Mouse (Mus musculus): Measurements from ENCODE around the gene Abcb8. TPM values are rescaled to one million over a fixed set of nuclear protein-coding genes. Genes with fewer than 3 reads are reported as not detected.

Gene Abcb8
- polyA plus RNA-seq, 1 experiment from 2014 or later = 54.4 TPM

DNA sequence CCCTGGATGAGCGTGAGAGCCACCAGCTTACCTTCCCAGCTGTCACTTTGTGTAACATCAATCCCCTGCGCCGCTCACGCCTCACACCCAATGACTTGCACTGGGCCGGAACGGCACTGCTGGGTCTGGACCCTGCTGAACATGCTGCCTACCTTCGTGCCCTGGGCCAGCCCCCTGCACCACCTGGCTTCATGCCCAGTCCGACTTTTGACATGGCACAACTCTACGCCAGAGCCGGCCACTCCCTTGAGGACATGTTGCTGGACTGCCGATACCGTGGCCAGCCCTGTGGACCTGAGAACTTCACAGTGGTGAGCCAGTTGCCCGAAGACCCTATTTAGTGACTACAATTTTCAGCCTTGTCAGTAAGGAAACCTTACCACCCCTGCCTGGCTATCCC is 20.5 kb downstream of the Abcb8 start:
- no peak overlapping the region for H3K4me2 ChIP-seq
- H3K9ac ChIP-seq = no peak overlapping the region
- peaks cover 23% of the 10 kb centered on the region for H3K27me3 ChIP-seq
- peaks cover 3% of the 10 kb centered on the region; the same call in 1 of the 2 replicates for H3K36me3 ChIP-seq
- no peak overlapping the region for H3K27ac ChIP-seq
- H3K4me1 ChIP-seq (replicated peaks) = peaks cover 17% of the 10 kb centered on the region; the same call in 1 of the 2 replicates
- 75% methylated on average over 13 of the region's 13 CpGs for WGBS
- ATAC-seq (replicated peaks; ENCODE audit: insufficient number of reproducible peaks, insufficient read depth, low FRiP score, low read depth) = no peak
- H3K9me3 ChIP-seq (replicated peaks) = no peaks in the 10 kb centered on the region
- no peak overlapping the region for H3K4me3 ChIP-seq

DNA sequence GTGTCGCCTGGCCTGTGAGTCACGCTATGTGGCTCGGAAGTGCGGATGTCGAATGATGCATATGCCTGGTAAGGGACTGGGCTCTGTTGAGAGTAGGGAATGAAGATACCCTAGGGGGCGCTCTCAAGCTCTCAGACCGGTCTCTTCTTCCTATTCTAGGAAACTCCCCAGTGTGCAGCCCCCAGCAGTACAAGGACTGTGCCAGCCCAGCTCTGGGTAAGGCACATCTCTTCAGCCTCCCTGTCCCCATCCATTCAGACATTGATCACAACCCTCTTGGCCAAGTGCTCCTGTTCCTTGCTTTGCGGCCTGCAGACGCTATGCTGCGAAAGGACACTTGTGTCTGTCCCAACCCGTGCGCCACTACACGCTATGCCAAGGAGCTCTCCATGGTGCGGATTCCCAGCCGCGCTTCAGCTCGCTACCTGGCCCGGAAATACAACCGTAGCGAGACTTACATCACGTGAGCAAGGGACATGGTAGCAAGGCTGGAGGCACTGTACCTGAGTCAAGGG is 22.8 kb downstream of the Abcb8 start:
- Histone ChIP-seq H3K27ac (no peak overlapping the region), H3K27me3 (peaks cover 23% of the 10 kb centered on the region), H3K36me3 (peaks cover 12% of the 10 kb centered on the region; the same call in 1 of the 2 replicates), H3K9ac (no peak overlapping the region), H3K4me1 (replicated peaks) (peaks cover 17% of the 10 kb centered on the region; the same call in 1 of the 2 replicates), H3K4me2 (peak overlapping the region; percentile 18; the same call in 1 of the 2 replicates), H3K4me3 (no peak overlapping the region), H3K9me3 (replicated peaks) (no peaks in the 10 kb centered on the region)
- peak; percentile 43 for ATAC-seq (replicated peaks; ENCODE audit: insufficient number of reproducible peaks, insufficient read depth, low FRiP score, low read depth)
- 3% methylated on average over 21 of the region's 21 CpGs for WGBS

DNA sequence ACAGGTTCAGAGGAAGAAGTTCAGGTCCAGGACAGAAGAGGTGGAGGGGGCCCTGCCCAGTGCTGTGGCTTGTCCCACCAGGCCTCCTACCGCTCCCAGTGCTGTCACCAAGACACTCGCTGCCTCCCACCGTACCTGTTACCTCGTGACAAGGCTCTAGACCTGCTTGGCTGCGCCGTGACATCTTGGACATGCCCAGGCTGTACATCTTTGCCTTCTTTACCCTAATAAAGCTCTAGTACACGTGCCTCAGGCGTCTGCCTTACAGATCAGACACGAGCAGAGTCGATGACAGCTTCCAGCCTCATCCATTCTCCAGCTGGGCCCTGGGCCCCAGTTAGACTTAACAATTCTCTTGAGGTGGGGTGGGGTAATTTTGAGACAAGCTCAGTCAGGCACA is 24.1 kb downstream of the Abcb8 start:
- Histone ChIP-seq H3K36me3 (peaks cover 12% of the 10 kb centered on the region; the same call in 1 of the 2 replicates), H3K4me1 (replicated peaks) (peaks cover 21% of the 10 kb centered on the region), H3K4me3 (no peak overlapping the region), H3K9me3 (replicated peaks) (no peaks in the 10 kb centered on the region), H3K27me3 (peaks cover 22% of the 10 kb centered on the region), H3K4me2 (no peak overlapping the region), H3K9ac (no peak overlapping the region), H3K27ac (no peak overlapping the region)
- WGBS = 81% methylated on average over 10 of the region's 10 CpGs
- ATAC-seq (replicated peaks; ENCODE audit: insufficient number of reproducible peaks, insufficient read depth, low FRiP score, low read depth) = no peak

GRCm38 (mm10) chr5:24420381-24420780 is 26.9 kb downstream of the Abcb8 start:
- no peaks in the 10 kb centered on the region for H3K9me3 ChIP-seq (replicated peaks)
- WGBS = 85% methylated on average over 9 of the region's 9 CpGs
- ATAC-seq (replicated peaks; ENCODE audit: insufficient number of reproducible peaks, insufficient read depth, low FRiP score, low read depth) = no peak

GRCm38 (mm10) chr5:24423129-24424003 is 29.9 kb downstream of the Abcb8 start, which contains the start of the genes Cdk5 and Slc4a2:
Cdk5 (minus strand) TSS chr5:24423530.
Slc4a2 (plus strand) TSS chr5:24423837.
- Histone ChIP-seq H3K4me1 (replicated peaks) (peaks cover 46% of the 10 kb centered on the region), H3K27ac (peak within 1 kb of the TSS; percentile 95), H3K27me3 (no peaks in the 10 kb centered on the region), H3K9me3 (replicated peaks) (no peaks in the 10 kb centered on the region), H3K4me2 (peak within 1 kb of the TSS; percentile 87), H3K9ac (peak within 1 kb of the TSS; percentile 74), H3K4me3 (peak within 1 kb of the TSS; percentile 82), H3K36me3 (peaks cover 12% of the 10 kb centered on the region; the same call in 1 of the 2 replicates)
- under 1% methylated on average over 46 of the region's 46 CpGs for WGBS
- peak; percentile 88 for ATAC-seq (replicated peaks; ENCODE audit: insufficient number of reproducible peaks, insufficient read depth, low FRiP score, low read depth)

More at GRCm38 (mm10) chr5:24420381-24420780, 26.9 kb downstream of the Abcb8 start:
- Histone ChIP-seq H3K27ac (no peak overlapping the region), H3K36me3 (peaks cover 12% of the 10 kb centered on the region; the same call in 1 of the 2 replicates), H3K9ac (no peak overlapping the region), H3K4me1 (replicated peaks) (peaks cover 26% of the 10 kb centered on the region), H3K4me2 (no peak overlapping the region), H3K4me3 (no peak overlapping the region), H3K27me3 (peaks cover under 1% of the 10 kb centered on the region; the same call in 1 of the 2 replicates)

- no peaks in the 10 kb centered on the region for H3K9me3 ChIP-seq (replicated peaks)
- H3K9ac ChIP-seq = peak overlapping the region; percentile 71
- H3K27ac ChIP-seq = peak overlapping the region; percentile 95
- H3K4me2 ChIP-seq = peak overlapping the region; percentile 87
- WGBS = 12% methylated on average over 21 of the region's 21 CpGs
- no peaks in the 10 kb centered on the region for H3K27me3 ChIP-seq
- peaks cover 51% of the 10 kb centered on the region for H3K4me1 ChIP-seq (replicated peaks)
- H3K4me3 ChIP-seq = peak overlapping the region; percentile 82
- peaks cover 9% of the 10 kb centered on the region; the same call in 1 of the 2 replicates for H3K36me3 ChIP-seq
- no peak; the same call in 1 of the 2 replicates for ATAC-seq (replicated peaks; ENCODE audit: insufficient number of reproducible peaks, insufficient read depth, low FRiP score, low read depth)
These were observed 30.7 kb downstream of the Abcb8 start for GRCm38 (mm10) chr5:24424004-24424781.

DNA sequence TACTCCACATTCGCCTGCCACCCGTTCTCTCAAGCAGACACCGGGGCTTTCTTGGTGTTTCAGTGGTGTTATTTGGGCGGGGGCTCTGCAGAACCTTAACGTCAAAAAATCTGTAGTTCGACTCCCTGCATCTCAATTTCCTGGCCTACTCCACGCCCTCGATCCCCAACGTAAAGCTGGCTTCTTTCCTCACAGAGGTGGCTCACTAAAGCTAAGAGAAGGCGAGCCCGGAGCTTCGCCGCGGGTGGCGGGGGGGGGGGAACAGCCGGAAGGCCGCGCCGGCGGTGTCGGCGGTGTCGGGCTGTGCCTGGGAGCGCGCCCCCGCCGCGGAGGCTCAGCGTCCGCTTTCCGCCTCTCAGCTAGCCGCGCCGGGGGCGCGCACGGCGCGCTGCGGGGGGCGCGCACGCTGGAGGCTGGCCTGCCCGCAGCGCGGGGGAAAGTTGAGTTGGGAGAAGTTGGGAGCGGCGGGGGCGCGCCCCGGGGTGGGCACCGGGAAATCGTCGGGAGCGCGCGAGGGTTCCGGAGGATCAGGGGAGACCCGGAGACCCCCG is 31.5 kb downstream of the Abcb8 start:
- Histone ChIP-seq H3K27me3 (no peaks in the 10 kb centered on the region), H3K27ac (peak overlapping the region; percentile 95), H3K4me1 (replicated peaks) (peaks cover 51% of the 10 kb centered on the region), H3K4me2 (peak overlapping the region; percentile 87), H3K4me3 (peak overlapping the region; percentile 82), H3K9me3 (replicated peaks) (no peaks in the 10 kb centered on the region), H3K36me3 (peaks cover 7% of the 10 kb centered on the region), H3K9ac (peak overlapping the region; percentile 71)
- peak; percentile 50 for ATAC-seq (replicated peaks; ENCODE audit: insufficient number of reproducible peaks, insufficient read depth, low FRiP score, low read depth)
- WGBS = 2% methylated on average over 56 of the region's 60 CpGs

DNA sequence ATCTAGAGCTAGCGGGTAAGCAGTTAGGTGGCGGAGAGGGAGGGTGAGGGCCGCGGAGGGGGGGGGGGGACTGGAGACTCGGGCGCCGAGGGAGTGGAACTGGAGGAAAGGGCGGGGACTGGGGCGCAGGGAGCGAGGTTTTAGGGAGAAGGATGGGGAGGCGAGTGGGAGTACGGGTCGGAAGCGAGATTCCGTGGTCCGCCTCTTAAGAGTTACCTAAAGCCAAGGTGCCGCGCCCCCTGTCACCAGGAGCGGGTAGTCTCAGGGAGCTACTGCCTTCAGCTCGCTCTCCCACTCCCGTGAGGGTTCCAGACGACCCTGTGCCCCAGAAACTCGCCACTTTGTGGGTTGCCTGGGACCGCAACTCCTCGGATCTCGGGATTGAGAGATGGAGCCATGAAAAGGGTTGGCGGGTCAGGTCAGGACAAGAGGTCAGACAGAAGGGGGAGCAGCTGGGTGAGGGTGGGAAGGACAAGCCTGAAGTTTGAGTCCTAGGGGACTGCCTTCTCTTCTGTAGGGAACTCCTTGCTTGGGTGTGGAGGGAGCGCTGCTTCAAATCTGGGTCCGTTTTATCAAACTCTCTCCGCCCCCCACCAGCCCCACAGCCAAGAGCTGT is 32.1 kb downstream of the Abcb8 start:
- H3K27ac ChIP-seq = peak overlapping the region; percentile 95
- H3K27me3 ChIP-seq = no peaks in the 10 kb centered on the region
- H3K4me3 ChIP-seq = peak overlapping the region; percentile 82
- H3K36me3 ChIP-seq = peaks cover 12% of the 10 kb centered on the region
- peak overlapping the region; percentile 71 for H3K9ac ChIP-seq
- peaks cover 51% of the 10 kb centered on the region for H3K4me1 ChIP-seq (replicated peaks)
- no peaks in the 10 kb centered on the region for H3K9me3 ChIP-seq (replicated peaks)
- WGBS = under 1% methylated on average over 29 of the region's 30 CpGs
- H3K4me2 ChIP-seq = peak overlapping the region; percentile 87
- peak; percentile 4; the same call in 1 of the 2 replicates for ATAC-seq (replicated peaks; ENCODE audit: insufficient number of reproducible peaks, insufficient read depth, low FRiP score, low read depth)

- Histone ChIP-seq H3K36me3 (peaks cover 17% of the 10 kb centered on the region), H3K4me3 (peak overlapping the region; percentile 82), H3K9ac (peak overlapping the region; percentile 71), H3K4me1 (replicated peaks) (peaks cover 51% of the 10 kb centered on the region), H3K27me3 (no peaks in the 10 kb centered on the region), H3K4me2 (peak overlapping the region; percentile 87), H3K9me3 (replicated peaks) (no peaks in the 10 kb centered on the region), H3K27ac (peak overlapping the region; percentile 95; the same call in 1 of the 2 replicates)
- ATAC-seq (replicated peaks; ENCODE audit: insufficient number of reproducible peaks, insufficient read depth, low FRiP score, low read depth) = no peak
- WGBS = 2% methylated on average over 10 of the region's 10 CpGs
These were observed 32.6 kb downstream of the Abcb8 start for GRCm38 (mm10) chr5:24426037-24426432.

DNA sequence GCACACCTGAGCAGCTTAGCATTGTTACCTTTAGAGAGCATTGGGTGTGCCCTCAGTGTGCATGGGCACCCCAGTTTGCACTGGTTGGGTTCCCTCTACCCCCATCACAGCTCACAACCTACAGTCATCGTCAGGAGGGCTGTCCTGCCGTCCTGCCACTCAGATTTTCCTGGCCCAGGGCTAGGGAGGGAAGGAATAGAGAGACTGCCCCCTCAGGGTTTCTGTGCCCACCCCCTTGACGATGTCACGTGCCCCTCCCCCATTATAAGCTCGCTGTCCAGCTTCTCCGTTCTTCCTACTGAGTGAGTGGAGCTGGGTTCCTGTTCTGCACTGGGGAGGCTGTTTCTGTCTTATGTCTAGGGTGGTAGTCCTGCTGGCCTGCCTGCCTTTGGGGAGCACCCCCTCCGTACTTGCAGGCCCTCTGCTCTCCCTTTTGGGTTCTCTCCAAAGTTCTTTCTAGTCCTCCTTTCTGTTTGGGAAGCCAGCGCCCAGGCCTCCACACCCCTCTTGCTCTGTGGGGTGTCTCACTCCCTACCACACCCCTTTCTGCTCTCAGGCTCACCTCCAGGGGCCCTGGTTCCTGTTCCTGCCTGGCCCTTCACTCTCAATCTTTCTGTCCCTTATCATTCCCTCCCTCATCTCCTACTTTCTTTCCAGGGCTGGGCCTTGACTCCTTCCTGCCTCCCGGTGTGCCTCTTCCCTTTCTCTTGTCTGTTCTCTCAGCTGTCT is 33.3 kb downstream of the Abcb8 start:
- Histone ChIP-seq H3K4me3 (peak overlapping the region; percentile 82), H3K4me2 (peak overlapping the region; percentile 87), H3K9ac (peak overlapping the region; percentile 8; the same call in 1 of the 2 replicates), H3K36me3 (peaks cover 23% of the 10 kb centered on the region), H3K27me3 (no peaks in the 10 kb centered on the region), H3K4me1 (replicated peaks) (peaks cover 51% of the 10 kb centered on the region), H3K27ac (0 out of 2 replicates have a peak overlapping the region, but pooled peaks have one; percentile 36), H3K9me3 (replicated peaks) (no peaks in the 10 kb centered on the region)
- 20% methylated on average over 9 of the region's 9 CpGs for WGBS
- no peak for ATAC-seq (replicated peaks; ENCODE audit: insufficient number of reproducible peaks, insufficient read depth, low FRiP score, low read depth)

Measured in heart, embryonic 15.5 days (tissue).